Mouse (Mus musculus): Measurements from ENCODE around the gene Olfr441.

DNA sequence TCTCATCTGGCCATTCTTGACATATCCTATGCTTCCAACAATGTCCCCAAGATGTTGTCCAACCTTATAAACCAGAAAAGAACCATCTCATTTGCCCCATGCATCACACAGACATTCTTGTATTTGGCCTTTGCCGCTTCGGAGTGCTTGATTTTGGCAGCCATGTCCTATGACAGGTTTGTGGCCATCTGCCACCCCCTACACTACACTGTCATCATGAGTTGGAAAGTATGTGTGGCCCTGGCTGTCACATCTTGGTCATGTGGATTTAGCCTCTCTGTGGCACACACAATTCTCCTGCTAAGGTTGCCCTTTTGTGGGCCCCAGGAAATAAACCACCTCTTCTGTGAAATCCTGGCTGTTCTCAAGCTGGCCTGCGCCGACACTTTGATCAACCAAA, 61.1 kb downstream of the Olfr441 start:
- no peak for TF ChIP-seq POLR2A (IDR thresholded peaks at IDR 0.05; ENCODE audit: low read depth, low read length)
- TF ChIP-seq SIN3A (IDR thresholded peaks at IDR 0.05; ENCODE audit: low read length): no peak
- no peak for TF ChIP-seq ZC3H11A (IDR thresholded peaks at IDR 0.05; ENCODE audit: low read depth, low read length)
- no peak for TF ChIP-seq CTCF (conservative IDR thresholded peaks at IDR 0.05 in 1 of 2, IDR thresholded peaks at IDR 0.05 in 1 of 2; ENCODE audit: low read depth in 2 of 2, low read length in 2 of 2)
- TF ChIP-seq USF1 (IDR thresholded peaks at IDR 0.05; ENCODE audit: low read depth, low read length): no peak
- no peak for TF ChIP-seq MAX (IDR thresholded peaks at IDR 0.05; ENCODE audit: low read length)
- TF ChIP-seq HCFC1 (IDR thresholded peaks at IDR 0.05; ENCODE audit: low read depth, low read length): no peak
- TF ChIP-seq RAD21 (IDR thresholded peaks at IDR 0.05; ENCODE audit: low read depth, low read length): no peak
- no peak for TF ChIP-seq NELFE (IDR thresholded peaks at IDR 0.05; ENCODE audit: low read depth, low read length)
- no peak for TF ChIP-seq MXI1 (IDR thresholded peaks at IDR 0.05; ENCODE audit: low read depth, low read length)
- TF ChIP-seq MYC (IDR thresholded peaks at IDR 0.05; ENCODE audit: low read depth, low read length): no peak

Measured in CH12.LX (cell line).